Mouse (Mus musculus): ENCODE results near the gene Adam11. TPM values are rescaled to one million over a fixed set of nuclear protein-coding genes. Genes with fewer than 3 reads are reported as not detected.
A peak's percentile ranks its signal among the peaks of the same experiment; 100 is the strongest.

Adam11 gene
- polyA plus RNA-seq, 1 experiment, result 3.6 TPM

DNA sequence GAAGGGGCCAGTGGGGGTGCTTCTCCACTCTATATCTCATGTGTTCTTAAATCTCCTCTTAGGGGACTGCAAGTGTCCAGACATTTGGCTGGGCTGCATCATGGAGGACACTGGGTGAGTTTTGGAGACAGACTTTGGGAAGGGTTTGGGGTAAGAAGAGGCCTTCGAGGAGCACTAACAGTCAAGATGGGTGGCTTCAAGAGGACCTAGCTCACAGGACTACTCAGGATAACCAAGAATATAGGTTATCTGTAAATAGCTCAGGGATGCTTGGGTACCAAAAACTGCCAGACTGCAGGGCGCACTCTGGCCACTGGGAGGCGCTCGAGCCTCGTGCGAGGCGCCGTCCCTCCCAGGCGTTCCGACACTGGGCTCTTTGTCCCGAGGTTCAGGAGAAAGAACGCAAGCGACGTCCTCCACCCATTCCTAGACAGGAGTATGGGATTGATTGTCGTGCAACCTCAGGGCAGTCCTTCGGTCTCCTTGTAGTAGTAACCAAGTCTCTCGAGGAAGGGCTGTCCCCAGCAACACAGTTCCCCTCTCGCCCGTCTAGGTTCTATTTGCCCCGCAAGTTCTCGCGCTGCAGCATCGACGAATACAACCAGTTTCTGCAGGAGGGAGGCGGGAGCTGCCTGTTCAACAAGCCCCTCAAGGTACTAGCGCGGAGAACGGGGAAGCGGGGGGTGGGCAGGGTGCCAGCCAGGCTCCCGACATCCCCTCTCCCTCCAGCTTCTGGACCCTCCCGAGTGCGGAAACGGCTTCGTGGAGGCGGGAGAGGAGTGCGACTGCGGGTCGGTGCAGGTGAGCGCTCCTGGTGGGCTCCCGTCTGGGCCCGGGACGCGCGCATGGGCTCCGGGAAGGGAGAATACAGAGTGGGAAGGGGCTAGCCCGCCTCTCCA lies 12.7 kb downstream of the Adam11 start:
- DNase-seq, result peak; percentile 87
- H3K4me3 ChIP-seq (replicated peaks; ENCODE audit: extremely low read depth, low read depth, low read length), result peak overlapping the region; percentile 75
- peaks cover 6% of the 10 kb centered on the region; the same call in 1 of the 2 replicates for H3K4me1 ChIP-seq (ENCODE audit: control insufficient read depth, insufficient read depth, low read length)
- WGBS, result under 1% methylated on average over 46 of the region's 46 CpGs
- TF ChIP-seq POLR2A (IDR thresholded peaks at IDR 0.05; ENCODE audit: borderline replicate concordance, extremely low read depth, low read depth, low read length) (no peak), CTCF (IDR thresholded peaks at IDR 0.05; ENCODE audit: insufficient read depth, low read length) (peak; percentile 92)

GRCm38 (mm10) chr11:102774621-102775141 lies 13.4 kb downstream of the Adam11 start:
- 3% methylated on average over 25 of the region's 25 CpGs for WGBS

GRCm38 (mm10) chr11:102777598-102777997 lies 16.4 kb downstream of the Adam11 start:
- Histone ChIP-seq H3K4me1 (ENCODE audit: control insufficient read depth, insufficient read depth, low read length) (peaks cover 18% of the 10 kb centered on the region), H3K4me3 (replicated peaks; ENCODE audit: extremely low read depth, low read depth, low read length) (peak overlapping the region; percentile 38)
- DNase-seq, result peak; percentile 74
- TF ChIP-seq POLR2A (IDR thresholded peaks at IDR 0.05; ENCODE audit: borderline replicate concordance, extremely low read depth, low read depth, low read length), result peak; percentile 37; the same call in 1 of the 2 replicates
- peak; percentile 88 for TF ChIP-seq CTCF (IDR thresholded peaks at IDR 0.05; ENCODE audit: insufficient read depth, low read length)
- 19% methylated on average over 21 of the region's 21 CpGs for WGBS

More at GRCm38 (mm10) chr11:102774621-102775141, 13.4 kb downstream of the Adam11 start:
- Histone ChIP-seq H3K4me3 (replicated peaks; ENCODE audit: extremely low read depth, low read depth, low read length) (peak overlapping the region; percentile 75), H3K4me1 (ENCODE audit: control insufficient read depth, insufficient read depth, low read length) (peaks cover 11% of the 10 kb centered on the region)
- TF ChIP-seq CTCF (IDR thresholded peaks at IDR 0.05; ENCODE audit: insufficient read depth, low read length), result no peak; the same call in 1 of the 2 replicates
- peak; percentile 29; the same call in 1 of the 2 replicates for TF ChIP-seq POLR2A (IDR thresholded peaks at IDR 0.05; ENCODE audit: borderline replicate concordance, extremely low read depth, low read depth, low read length)
- DNase-seq, result peak; percentile 70

GRCm38 (mm10) chr11:102778165-102778564 lies 16.9 kb downstream of the Adam11 start:
- TF ChIP-seq CTCF (IDR thresholded peaks at IDR 0.05; ENCODE audit: insufficient read depth, low read length) (no peak), POLR2A (IDR thresholded peaks at IDR 0.05; ENCODE audit: borderline replicate concordance, extremely low read depth, low read depth, low read length) (no peak)
- H3K4me3 ChIP-seq (replicated peaks; ENCODE audit: extremely low read depth, low read depth, low read length), result no peak overlapping the region
- peaks cover 18% of the 10 kb centered on the region for H3K4me1 ChIP-seq (ENCODE audit: control insufficient read depth, insufficient read depth, low read length)
- 60% methylated on average over 14 of the region's 14 CpGs for WGBS
- no peak for DNase-seq

DNA sequence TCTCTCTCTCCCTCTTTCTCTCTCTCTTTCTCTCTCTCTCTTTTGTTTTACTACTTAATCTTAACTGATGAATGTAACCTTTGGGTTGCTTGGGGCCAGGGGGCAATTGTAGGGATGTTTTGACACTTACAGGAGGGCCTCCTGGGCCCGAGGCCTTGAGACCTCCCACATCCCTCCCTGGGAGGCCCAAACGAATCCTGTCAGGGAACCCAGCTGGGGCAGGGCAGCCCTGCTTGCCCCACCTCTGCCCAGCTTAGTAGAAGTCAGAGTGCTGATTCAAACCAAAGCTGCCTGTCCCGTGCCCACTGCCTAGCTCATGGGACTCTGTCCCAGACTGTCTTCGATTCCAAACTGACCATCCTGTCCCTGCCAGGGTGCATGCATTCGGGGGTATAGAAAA lies 17.4 kb downstream of the Adam11 start:
- Histone ChIP-seq H3K4me1 (ENCODE audit: control insufficient read depth, insufficient read depth, low read length) (peaks cover 18% of the 10 kb centered on the region), H3K4me3 (replicated peaks; ENCODE audit: extremely low read depth, low read depth, low read length) (no peak overlapping the region)
- no peak for DNase-seq
- 53% methylated on average over 5 of the region's 5 CpGs for WGBS
- TF ChIP-seq CTCF (IDR thresholded peaks at IDR 0.05; ENCODE audit: insufficient read depth, low read length) (no peak), POLR2A (IDR thresholded peaks at IDR 0.05; ENCODE audit: borderline replicate concordance, extremely low read depth, low read depth, low read length) (no peak)

DNA sequence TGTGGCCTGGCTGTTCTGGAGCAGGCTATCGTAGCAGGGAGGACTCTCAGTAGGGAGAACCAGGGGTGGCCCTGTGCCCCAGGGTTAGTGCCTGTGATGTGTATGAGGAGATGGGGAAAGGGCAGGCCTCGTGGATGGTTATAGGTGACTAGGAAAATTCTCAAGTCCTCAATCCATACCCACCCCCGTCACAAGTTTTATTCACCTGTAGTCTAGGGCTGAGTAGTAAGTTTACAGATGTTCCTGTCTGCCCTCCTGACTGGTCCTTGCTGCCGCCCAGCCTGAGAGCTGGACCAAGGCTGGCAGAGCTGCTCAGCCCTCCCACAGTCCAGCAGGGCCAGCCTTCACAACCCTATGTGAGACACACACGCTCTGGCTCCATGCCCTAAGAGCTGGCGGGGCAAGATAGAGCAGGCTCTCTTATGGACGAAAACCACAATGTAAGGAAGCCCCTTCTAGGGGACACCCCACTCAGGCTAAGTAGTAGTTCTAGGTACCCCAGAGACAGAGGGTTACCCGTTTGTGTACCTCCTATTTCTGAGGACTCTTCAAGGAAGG lies 17.9 kb downstream of the Adam11 start:
- peaks cover 18% of the 10 kb centered on the region for H3K4me1 ChIP-seq (ENCODE audit: control insufficient read depth, insufficient read depth, low read length)
- no peak for DNase-seq
- H3K4me3 ChIP-seq (replicated peaks; ENCODE audit: extremely low read depth, low read depth, low read length), result no peak overlapping the region
- 81% methylated on average over 8 of the region's 8 CpGs for WGBS
- TF ChIP-seq CTCF (IDR thresholded peaks at IDR 0.05; ENCODE audit: insufficient read depth, low read length) (no peak), POLR2A (IDR thresholded peaks at IDR 0.05; ENCODE audit: borderline replicate concordance, extremely low read depth, low read depth, low read length) (no peak)

GRCm38 (mm10) chr11:102779824-102780223 lies 18.6 kb downstream of the Adam11 start:
- H3K4me3 ChIP-seq (replicated peaks; ENCODE audit: extremely low read depth, low read depth, low read length), result no peak overlapping the region
- TF ChIP-seq POLR2A (IDR thresholded peaks at IDR 0.05; ENCODE audit: borderline replicate concordance, extremely low read depth, low read depth, low read length) (no peak; the same call in 1 of the 2 replicates), CTCF (IDR thresholded peaks at IDR 0.05; ENCODE audit: insufficient read depth, low read length) (no peak)
- peaks cover 18% of the 10 kb centered on the region for H3K4me1 ChIP-seq (ENCODE audit: control insufficient read depth, insufficient read depth, low read length)
- no peak for DNase-seq
- WGBS, result 48% methylated on average over 7 of the region's 7 CpGs

- Histone ChIP-seq H3K4me3 (replicated peaks; ENCODE audit: extremely low read depth, low read depth, low read length) (no peak overlapping the region), H3K4me1 (ENCODE audit: control insufficient read depth, insufficient read depth, low read length) (peaks cover 18% of the 10 kb centered on the region)
- WGBS, result 28% methylated on average over 11 of the region's 11 CpGs
- peak; percentile 66; the same call in 1 of the 2 replicates for TF ChIP-seq POLR2A (IDR thresholded peaks at IDR 0.05; ENCODE audit: borderline replicate concordance, extremely low read depth, low read depth, low read length)
- no peak for TF ChIP-seq CTCF (IDR thresholded peaks at IDR 0.05; ENCODE audit: insufficient read depth, low read length)
- peak; percentile 23 for DNase-seq
Measured at GRCm38 (mm10) chr11:102780271-102780985, 19.2 kb downstream of the Adam11 start.

- TF ChIP-seq POLR2A (IDR thresholded peaks at IDR 0.05; ENCODE audit: borderline replicate concordance, extremely low read depth, low read depth, low read length) (no peak), CTCF (IDR thresholded peaks at IDR 0.05; ENCODE audit: insufficient read depth, low read length) (no peak)
- Histone ChIP-seq H3K4me1 (ENCODE audit: control insufficient read depth, insufficient read depth, low read length) (peaks cover 18% of the 10 kb centered on the region), H3K4me3 (replicated peaks; ENCODE audit: extremely low read depth, low read depth, low read length) (no peak overlapping the region)
- DNase-seq, result no peak
- 40% methylated on average over 10 of the region's 10 CpGs for WGBS
Measured at GRCm38 (mm10) chr11:102780986-102781351, 19.7 kb downstream of the Adam11 start.

Data from lung, adult 2 months (tissue).